Mouse (Mus musculus) G1E (cell line): ENCODE measurements around the gene Sh3rf3. TPM values are rescaled to one million over a fixed set of nuclear protein-coding genes. Genes with fewer than 3 reads are reported as not detected.

ENCODE experiments used
- ATAC-seq: 2 replicates; pipeline ENCODE4 v1.8.0; 2016; ENCODE audit warnings: mild to moderate bottlenecking; ENCODE audit not compliant: insufficient number of reproducible peaks, poor library complexity, low FRiP score, severe bottlenecking; ENCODE audit errors: extremely low read depth
- DNase-seq: peaks from one replicate; pipeline ENCODE4 v3.0.0; 2012; ENCODE audit warnings: low spot score
- H3K27me3 ChIP-seq: 2 replicates; pipeline ENCODE4 v1.6.1; 2012; ENCODE audit warnings: mild to moderate bottlenecking, low read length, inconsistent platforms; ENCODE audit not compliant: insufficient read depth
- H3K36me3 ChIP-seq: replicated peaks from 2 replicates; pipeline ENCODE3; 2012; ENCODE audit warnings: mild to moderate bottlenecking, inconsistent platforms
- H3K4me1 ChIP-seq: 2 replicates; pipeline ENCODE4 v1.6.1; 2012; ENCODE audit warnings: low read depth, low read length, inconsistent platforms, mixed read lengths; ENCODE audit not compliant: insufficient read depth
- H3K4me3 ChIP-seq: 2 replicates; pipeline ENCODE4 v1.5.1; 2012; ENCODE audit warnings: low read depth, mild to moderate bottlenecking, inconsistent platforms, low read length, moderate library complexity, mixed read lengths
- H3K9me3 ChIP-seq: replicated peaks from 2 replicates; pipeline ENCODE4 v1.6.1; 2012; ENCODE audit warnings: inconsistent platforms
- CTCF ChIP-seq: IDR thresholded peaks from 2 replicates; pipeline ENCODE4 v1.5.1; 2012; ENCODE audit warnings: low read depth, low read length, inconsistent platforms, mixed read lengths
- GATA1 ChIP-seq: IDR thresholded peaks from 2 replicates; pipeline ENCODE4 v1.6.1; 2012; ENCODE audit warnings: borderline replicate concordance, low read length, inconsistent platforms, mixed read lengths
- GATA2 ChIP-seq: IDR thresholded peaks from 2 replicates; pipeline ENCODE4 v1.6.1; 2012; ENCODE audit warnings: low read depth, low read length, inconsistent platforms, borderline replicate concordance
- POLR2AphosphoS5 ChIP-seq: IDR thresholded peaks from 2 replicates; pipeline ENCODE4 v1.6.1; 2012; ENCODE audit warnings: low read depth, low read length, inconsistent platforms; ENCODE audit not compliant: insufficient replicate concordance
- TAL1 ChIP-seq: conservative IDR thresholded peaks from 2 replicates; pipeline ENCODE4 v1.6.1; 2012; ENCODE audit warnings: low read depth, low read length, inconsistent platforms, mixed read lengths
- polyA plus RNA-seq: library from polyadenylated mRNA; stranded (reverse); fragments of >175 nt; gene quantifications from 2 replicates; pipeline ENCODE4 v1.2.3, GENCODE M21; 2012
- total RNA-seq, 2 experiments: library from RNA; stranded (forward) in 1 of 2; stranded (reverse) in 1 of 2; fragments of 200-1000 nt in 1 of 2; fragments of >200 nt in 1 of 2; fragmentation: Nextera tagmentation in 1 of 2; gene quantifications; 2 replicates each; pipeline ENCODE4 v1.2.3; 2014 to 2017

The Sh3rf3 gene
- total and polyA plus RNA-seq, 3 experiments = 0.22 TPM; not detected in 2

DNA sequence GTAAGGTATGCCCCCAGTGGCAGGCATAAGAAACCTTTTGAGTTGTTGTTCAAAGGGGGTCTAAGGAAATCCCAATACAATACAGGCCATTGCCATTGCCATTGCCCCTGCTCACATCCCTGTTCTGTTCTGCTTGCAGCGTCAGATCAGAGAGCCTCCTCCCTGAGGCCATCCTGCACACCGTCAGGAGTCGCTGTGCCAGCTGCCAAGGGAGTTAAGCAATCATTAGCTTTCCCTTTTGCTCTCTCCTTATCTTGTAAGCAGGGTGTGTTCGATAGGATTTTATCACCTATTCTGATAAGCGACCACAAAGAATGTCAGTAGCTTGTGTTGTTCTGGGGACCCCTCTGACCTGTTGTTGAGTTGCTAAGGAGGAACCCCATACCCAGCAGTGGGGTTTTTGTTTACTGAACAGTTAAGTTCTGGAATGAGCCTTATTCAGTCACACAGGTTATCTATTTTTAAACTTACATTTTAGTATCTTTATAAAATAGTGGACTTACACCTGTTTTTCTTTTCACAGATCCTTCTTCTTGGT is 339.5 kb downstream of the Sh3rf3 start:
- TF ChIP-seq CTCF (no peak), GATA1 (no peak), TAL1 (no peak), POLR2AphosphoS5 (no peak), GATA2 (no peak)

DNA sequence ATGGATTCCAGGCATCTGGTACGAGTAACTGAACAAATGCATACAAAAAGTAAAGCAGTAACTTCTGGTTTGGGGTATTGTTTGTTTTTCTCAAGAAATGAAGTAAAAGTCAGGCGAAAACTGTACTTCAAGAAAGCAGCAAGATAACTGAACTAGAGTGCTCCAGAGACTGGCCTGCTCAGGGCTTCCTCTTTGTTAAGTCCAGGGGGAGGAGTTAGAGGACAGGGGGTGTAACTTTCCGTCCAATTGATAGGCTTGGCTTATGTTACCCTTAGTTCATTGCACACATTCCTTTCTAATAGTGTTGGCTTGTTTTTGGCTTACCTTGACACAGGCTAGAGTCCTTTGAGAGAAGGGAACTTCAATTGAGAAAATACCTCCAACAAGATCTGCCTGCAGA is 345.5 kb downstream of the Sh3rf3 start:
- Histone ChIP-seq H3K27me3 (no peaks in the 10 kb centered on the region), H3K4me3 (no peak overlapping the region), H3K36me3 (peaks cover 2% of the 10 kb centered on the region), H3K9me3 (no peaks in the 10 kb centered on the region), H3K4me1 (peaks cover 16% of the 10 kb centered on the region)
- DNase-seq = no peak
- TF ChIP-seq GATA1 (no peak), POLR2AphosphoS5 (no peak), TAL1 (no peak), CTCF (no peak), GATA2 (no peak)
- ATAC-seq = no peak; the same call in 1 of the 2 replicates

More for the DNA sequence above, 339.5 kb downstream of the Sh3rf3 start:
- no peaks in the 10 kb centered on the region for H3K27me3 ChIP-seq
- H3K4me3 ChIP-seq = no peak overlapping the region; the same call in 1 of the 2 replicates
- H3K36me3 ChIP-seq = no peaks in the 10 kb centered on the region
- H3K4me1 ChIP-seq = peaks cover 12% of the 10 kb centered on the region
- ATAC-seq (no peak; the same call in 1 of the 2 replicates), DNase-seq (no peak)
- no peaks in the 10 kb centered on the region for H3K9me3 ChIP-seq

DNA sequence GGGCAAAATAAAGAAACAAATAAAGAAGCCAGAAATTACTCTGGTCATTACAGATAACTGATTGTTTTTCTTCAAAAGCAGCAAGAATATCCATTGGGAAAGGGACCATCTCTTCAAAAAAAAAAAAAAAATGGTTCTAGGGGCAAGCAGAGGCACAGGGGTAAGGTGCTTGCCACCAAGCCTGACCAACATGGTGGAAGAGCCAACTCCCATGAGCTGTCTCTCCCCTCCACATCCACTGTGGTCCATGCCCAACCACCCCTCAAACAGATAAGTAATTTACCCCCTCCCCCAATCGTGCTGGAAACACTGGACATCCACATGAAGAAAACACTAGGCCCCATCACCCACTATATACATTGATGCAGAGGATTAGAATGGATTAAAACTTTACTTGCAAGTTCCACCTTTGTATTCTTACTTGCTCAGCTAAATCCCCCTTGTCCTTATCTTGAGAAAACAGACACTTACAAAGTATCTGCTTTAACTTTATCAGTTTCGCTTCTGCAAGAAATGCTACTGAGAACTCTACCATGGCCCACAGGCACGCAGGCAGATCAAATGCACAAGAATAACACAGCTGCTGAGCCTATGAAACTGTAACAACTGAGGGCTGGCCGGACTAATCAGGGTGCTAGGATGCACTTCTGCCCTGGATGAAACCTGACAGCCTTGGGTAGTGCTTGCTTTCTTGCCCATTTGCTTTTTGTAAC is 349.2 kb downstream of the Sh3rf3 start:
- Histone ChIP-seq H3K36me3 (peaks cover 6% of the 10 kb centered on the region), H3K4me3 (no peak overlapping the region), H3K4me1 (peaks cover 22% of the 10 kb centered on the region), H3K9me3 (no peaks in the 10 kb centered on the region), H3K27me3 (no peaks in the 10 kb centered on the region)
- no peak for DNase-seq
- TF ChIP-seq CTCF (no peak), POLR2AphosphoS5 (no peak), GATA1 (no peak), TAL1 (peak; percentile 53), GATA2 (no peak)
- peak; percentile 73 for ATAC-seq

DNA sequence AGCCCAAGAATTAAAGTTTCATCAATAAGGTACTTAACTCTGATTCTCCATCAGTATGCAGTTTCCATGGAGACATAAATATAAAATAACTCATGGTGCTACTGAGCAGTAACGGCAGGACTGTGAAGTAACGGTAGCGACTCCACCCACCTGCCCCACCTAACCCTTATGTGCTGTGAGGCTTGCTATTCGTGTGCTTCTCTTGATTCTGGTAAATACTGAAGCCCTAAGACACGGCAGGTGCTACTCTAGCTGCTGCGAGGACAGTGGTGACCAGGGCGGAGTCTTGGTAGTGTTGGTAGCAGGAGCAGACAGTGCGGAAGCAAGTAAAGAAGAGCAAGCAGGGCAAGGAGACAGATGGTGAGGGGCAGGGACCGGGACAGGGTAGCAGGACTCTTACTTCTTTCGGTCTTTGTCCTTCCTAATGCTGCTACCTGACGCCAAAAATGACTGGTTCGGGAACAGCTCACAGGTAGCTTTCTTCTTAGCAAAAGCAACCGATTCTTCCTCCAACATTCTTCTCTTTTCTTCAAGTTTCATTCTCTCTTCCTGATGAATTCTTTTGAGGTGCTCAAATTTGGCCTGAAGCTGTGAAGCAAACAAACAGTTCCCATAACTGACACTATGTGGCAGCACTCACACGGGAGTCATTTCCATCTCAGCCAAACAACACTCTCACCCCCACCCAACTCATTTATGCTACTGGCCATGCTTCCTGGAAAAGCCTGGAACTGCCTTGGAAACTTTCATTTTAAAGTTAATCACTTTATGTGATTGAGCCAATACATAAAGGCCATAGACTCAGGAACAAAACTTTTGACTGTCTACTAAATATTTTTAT is 353.2 kb downstream of the Sh3rf3 start:
- Histone ChIP-seq H3K36me3 (peaks cover 7% of the 10 kb centered on the region), H3K9me3 (no peaks in the 10 kb centered on the region), H3K4me3 (no peak overlapping the region), H3K27me3 (no peaks in the 10 kb centered on the region), H3K4me1 (peaks cover 23% of the 10 kb centered on the region)
- TF ChIP-seq TAL1 (no peak), POLR2AphosphoS5 (no peak), GATA2 (no peak), GATA1 (no peak), CTCF (no peak; the same call in 1 of the 2 replicates)
- DNase-seq = peak; percentile 10
- no peak for ATAC-seq

DNA sequence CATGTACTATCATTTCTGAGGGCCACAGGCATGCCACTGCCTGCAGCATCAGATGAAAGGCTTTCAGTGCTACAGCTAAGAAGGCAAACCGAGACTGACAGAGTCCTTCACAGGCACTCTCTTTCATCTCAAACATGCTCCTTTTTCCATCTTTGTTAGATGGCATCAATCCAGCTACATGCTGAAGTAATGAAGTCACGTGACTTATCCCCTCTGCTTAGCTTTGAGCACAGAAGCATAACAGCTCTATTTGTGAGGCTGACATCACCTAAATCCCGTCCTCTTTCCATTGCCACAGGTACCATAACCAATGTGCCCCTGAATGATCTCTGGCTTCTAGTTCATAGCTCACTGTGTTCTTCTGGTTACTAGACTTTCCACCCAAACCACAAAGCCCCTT is 357.9 kb downstream of the Sh3rf3 start:
- ATAC-seq = no peak
- Histone ChIP-seq H3K4me1 (peaks cover 18% of the 10 kb centered on the region), H3K27me3 (no peaks in the 10 kb centered on the region), H3K36me3 (peaks cover 6% of the 10 kb centered on the region), H3K4me3 (no peak overlapping the region), H3K9me3 (no peaks in the 10 kb centered on the region)
- DNase-seq = no peak
- no peak for TF ChIP-seq GATA2

DNA sequence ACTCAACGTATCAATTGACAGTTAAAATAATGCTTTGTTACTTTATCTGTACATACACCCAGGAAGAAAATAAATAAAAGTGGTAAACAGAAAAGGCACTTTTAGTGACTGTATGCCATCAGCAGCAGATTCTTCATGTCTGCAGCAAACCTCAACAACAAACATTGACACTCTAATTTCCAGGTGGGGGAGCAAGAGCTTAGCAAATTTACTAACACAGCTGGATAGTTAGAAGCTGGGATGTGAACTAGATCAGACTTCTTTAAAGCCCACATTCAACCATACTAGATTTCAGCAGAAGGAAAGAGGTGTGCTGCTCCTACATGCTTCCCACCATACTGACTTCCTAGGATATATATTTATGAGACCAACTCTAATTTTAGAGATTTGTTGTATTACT is 359.4 kb downstream of the Sh3rf3 start:
- DNase-seq (no peak), ATAC-seq (no peak)
- no peak for TF ChIP-seq TAL1
- no peak for TF ChIP-seq GATA1
- no peak for TF ChIP-seq POLR2AphosphoS5
- TF ChIP-seq CTCF = no peak
- no peak for TF ChIP-seq GATA2
- Histone ChIP-seq H3K9me3 (no peaks in the 10 kb centered on the region), H3K4me1 (peaks cover 11% of the 10 kb centered on the region), H3K27me3 (no peaks in the 10 kb centered on the region), H3K4me3 (no peak overlapping the region), H3K36me3 (peaks cover 7% of the 10 kb centered on the region)
